Mouse (Mus musculus) C2C12 (cell line): Measurements from ENCODE around the gene Cfdp1. TPM values are rescaled to one million over a fixed set of nuclear protein-coding genes. Genes with fewer than 3 reads are reported as not detected.

Experiments used
- H3K27me3 ChIP-seq: one replicate; pipeline ENCODE4 v1.6.1; 2011; ENCODE audit not compliant: control insufficient read depth, insufficient read depth, insufficient read length
- H3K36me3 ChIP-seq: one replicate; pipeline ENCODE4 v1.6.1; 2011; ENCODE audit not compliant: control insufficient read depth, insufficient read depth
- H3K4me3 ChIP-seq: one replicate; pipeline ENCODE4 v1.5.1; 2011; ENCODE audit warnings: mild to moderate bottlenecking, control low read depth; ENCODE audit not compliant: poor library complexity, insufficient read depth, severe bottlenecking
- H3K79me2 ChIP-seq: one replicate; pipeline ENCODE4 v1.6.1; 2011; ENCODE audit not compliant: control insufficient read depth, insufficient read depth
- H3K79me3 ChIP-seq: one replicate; pipeline ENCODE4 v1.6.1; 2011; ENCODE audit warnings: low read depth, control low read depth
- H3ac ChIP-seq: one replicate; pipeline ENCODE3; 2011; ENCODE audit warnings: low read depth; ENCODE audit not compliant: control insufficient read depth, insufficient read length
- CEBPB ChIP-seq: IDR thresholded peaks from one replicate; pipeline ENCODE4 v1.6.1; 2011; ENCODE audit warnings: low read depth, mild to moderate bottlenecking, control low read depth, moderate library complexity
- CTCF ChIP-seq: IDR thresholded peaks from one replicate; pipeline ENCODE4 v1.5.1; 2011; ENCODE audit not compliant: control insufficient read depth, insufficient read depth, insufficient read length
- FOSL1 ChIP-seq: IDR thresholded peaks from one replicate; pipeline ENCODE4 v1.8.0; 2011; ENCODE audit warnings: mild to moderate bottlenecking, low read length; ENCODE audit not compliant: poor library complexity, insufficient read depth, severe bottlenecking
- MAX ChIP-seq: IDR thresholded peaks from one replicate; pipeline ENCODE4 v1.6.1; 2011; ENCODE audit warnings: mild to moderate bottlenecking, control low read depth
- MYOD1 ChIP-seq: IDR thresholded peaks from one replicate; pipeline ENCODE4 v1.6.1; 2011; ENCODE audit warnings: low read depth; ENCODE audit not compliant: control insufficient read depth, insufficient read length
- MYOG ChIP-seq: IDR thresholded peaks from one replicate; pipeline ENCODE4 v1.6.1; 2011; ENCODE audit not compliant: control insufficient read depth, insufficient read length; ENCODE audit errors: extremely low read depth
- USF1 ChIP-seq: IDR thresholded peaks from one replicate; pipeline ENCODE4 v1.6.1; 2011; ENCODE audit warnings: low read depth, mild to moderate bottlenecking, control low read depth, moderate library complexity
- polyA plus RNA-seq: library from polyadenylated mRNA; unstranded; fragments of >200 nt; fragmentation: generic; extraction: Trizol; gene quantifications from one replicate; pipeline ENCODE4 v1.2.1, GENCODE M21; 2012; ENCODE audit warnings: missing spikeins

The Cfdp1 gene
- polyA plus RNA-seq, 1 experiment: 58.8 TPM

- Histone ChIP-seq H3K36me3 (peaks cover 36% of the 10 kb centered on the region), H3K79me2 (no peaks in the 10 kb centered on the region), H3K27me3 (no peaks in the 10 kb centered on the region), H3ac (no peak overlapping the region), H3K4me3 (no peak overlapping the region), H3K79me3 (peaks cover 2% of the 10 kb centered on the region)
- TF ChIP-seq USF1 (no peak), MAX (no peak), MYOG (no peak), CEBPB (no peak), FOSL1 (no peak), CTCF (no peak), MYOD1 (no peak)
These were observed 77.6 kb downstream of the Cfdp1 start for GRCm38 (mm10) chr8:111776492-111776891.

GRCm38 (mm10) chr8:111775766-111776165 is 78.3 kb downstream of the Cfdp1 start:
- Histone ChIP-seq H3K79me3 (peaks cover 2% of the 10 kb centered on the region), H3K36me3 (peaks cover 36% of the 10 kb centered on the region), H3ac (no peak overlapping the region), H3K27me3 (no peaks in the 10 kb centered on the region), H3K79me2 (no peaks in the 10 kb centered on the region), H3K4me3 (no peak overlapping the region)
- TF ChIP-seq MYOD1 (no peak), MYOG (no peak), FOSL1 (no peak), CEBPB (no peak), CTCF (no peak), MAX (no peak)

- Histone ChIP-seq H3K4me3 (no peak overlapping the region), H3K36me3 (peaks cover 32% of the 10 kb centered on the region), H3K79me3 (no peaks in the 10 kb centered on the region), H3ac (no peak overlapping the region), H3K27me3 (no peaks in the 10 kb centered on the region), H3K79me2 (no peaks in the 10 kb centered on the region)
- TF ChIP-seq MYOD1: no peak
- no peak for TF ChIP-seq MAX
- TF ChIP-seq CEBPB: no peak
- no peak for TF ChIP-seq FOSL1
- TF ChIP-seq CTCF: no peak
- TF ChIP-seq MYOG: no peak
- no peak for TF ChIP-seq USF1
These were observed 80.6 kb downstream of the Cfdp1 start for GRCm38 (mm10) chr8:111773476-111773875.

GRCm38 (mm10) chr8:111773057-111773456 is 81.0 kb downstream of the Cfdp1 start:
- Histone ChIP-seq H3K79me3 (no peaks in the 10 kb centered on the region), H3K79me2 (no peaks in the 10 kb centered on the region), H3ac (no peak overlapping the region), H3K36me3 (peaks cover 31% of the 10 kb centered on the region), H3K4me3 (no peak overlapping the region), H3K27me3 (no peaks in the 10 kb centered on the region)
- no peak for TF ChIP-seq CTCF
- TF ChIP-seq MYOG: no peak

GRCm38 (mm10) chr8:111772083-111772482 is 82.0 kb downstream of the Cfdp1 start:
- Histone ChIP-seq H3ac (no peak overlapping the region), H3K79me3 (no peaks in the 10 kb centered on the region), H3K79me2 (no peaks in the 10 kb centered on the region), H3K36me3 (peaks cover 34% of the 10 kb centered on the region), H3K27me3 (no peaks in the 10 kb centered on the region), H3K4me3 (no peak overlapping the region)
- TF ChIP-seq MYOG (no peak), CTCF (no peak), USF1 (no peak), FOSL1 (no peak), MAX (no peak), CEBPB (no peak), MYOD1 (no peak)

- H3K79me3 ChIP-seq: no peaks in the 10 kb centered on the region
- no peak for TF ChIP-seq MYOG
- TF ChIP-seq USF1: no peak
- TF ChIP-seq MYOD1: no peak
- no peak for TF ChIP-seq CTCF
- TF ChIP-seq FOSL1: no peak
- no peak for TF ChIP-seq CEBPB
- TF ChIP-seq MAX: no peak
- H3K27me3 ChIP-seq: no peaks in the 10 kb centered on the region
- H3K4me3 ChIP-seq: no peak overlapping the region
- H3K36me3 ChIP-seq: peaks cover 34% of the 10 kb centered on the region
- no peak overlapping the region for H3ac ChIP-seq
- H3K79me2 ChIP-seq: no peaks in the 10 kb centered on the region
These were observed 82.5 kb downstream of the Cfdp1 start for GRCm38 (mm10) chr8:111771625-111772020.
